Mouse (Mus musculus) layer of hippocampus, adult 9-11 months (tissue): ENCODE data around the gene Lpxn.

ENCODE experiments used
- DNase-seq: peaks from one replicate; pipeline ENCODE4 v3.0.0; 2022

Gene Lpxn

GRCm38 (mm10) chr19:12805730-12806129 lies 9.7 kb downstream of the Lpxn start:
- no peak for DNase-seq

GRCm38 (mm10) chr19:12806214-12806613 lies 10.2 kb downstream of the Lpxn start:
- DNase-seq = no peak

- DNase-seq = no peak
These were observed 16.8 kb downstream of the Lpxn start for GRCm38 (mm10) chr19:12812644-12813364.

- DNase-seq = no peak
These were observed 17.9 kb downstream of the Lpxn start for GRCm38 (mm10) chr19:12813883-12814282.

GRCm38 (mm10) chr19:12818507-12818906 lies 22.5 kb downstream of the Lpxn start:
- no peak for DNase-seq

- no peak for DNase-seq
These were observed 24.4 kb downstream of the Lpxn start for GRCm38 (mm10) chr19:12820383-12820782.

- no peak for DNase-seq
These were observed 28.6 kb downstream of the Lpxn start for GRCm38 (mm10) chr19:12824549-12824948.

- DNase-seq = no peak
These were observed 34.9 kb downstream of the Lpxn start for GRCm38 (mm10) chr19:12830823-12831430.

- DNase-seq = no peak
These were observed 35.6 kb downstream of the Lpxn start for GRCm38 (mm10) chr19:12831559-12831958.

GRCm38 (mm10) chr19:12833625-12834024 lies 37.6 kb downstream of the Lpxn start:
- peak; percentile 54 for DNase-seq

GRCm38 (mm10) chr19:12838507-12838906 lies 42.5 kb downstream of the Lpxn start:
- DNase-seq = no peak

GRCm38 (mm10) chr19:12846382-12846781 lies 50.4 kb downstream of the Lpxn start, which contains the start of gene Gm5244:
TSS of gene Gm5244 (plus strand) at chr19:12846682.
- DNase-seq = no peak

- DNase-seq = no peak
These were observed 61.0 kb downstream of the Lpxn start, which contains the start of gene Olfr1444 for GRCm38 (mm10) chr19:12856983-12857382. TSS of gene Olfr1444 (plus strand) at chr19:12857283.
